Mouse (Mus musculus) kidney, postnatal 0 days (tissue): Measurements from ENCODE around the gene Foxb1. TPM values are rescaled to one million over a fixed set of nuclear protein-coding genes. Genes with fewer than 3 reads are reported as not detected.

Experiments
- ATAC-seq: fragments of 200-750 bp; cut with Nextera tagmentation; replicated peaks from 2 replicates; pipeline ENCODE4 v1.8.0; 2017; ENCODE audit warnings: low read depth, moderate number of reproducible peaks, moderate TSS enrichment, moderate library complexity; ENCODE audit not compliant: low FRiP score
- DNase-seq: peaks from one replicate; pipeline ENCODE4 v3.0.0-alpha.2; 2016; ENCODE audit warnings: low spot score
- H3K27ac ChIP-seq: fragments of 300-500 bp; sonication (generic); 2 replicates; pipeline ENCODE4 v1.5.1; 2014; ENCODE audit warnings: mild to moderate bottlenecking
- H3K27me3 ChIP-seq: fragments of 300-500 bp; sonication (generic); 2 replicates; pipeline ENCODE4 v1.6.1; 2014; ENCODE audit warnings: low read length, mixed read lengths; ENCODE audit not compliant: insufficient read depth
- H3K36me3 ChIP-seq: fragments of 300-500 bp; sonication (generic); 2 replicates; pipeline ENCODE4 v1.6.1; 2014; ENCODE audit warnings: low read length, mixed read lengths; ENCODE audit not compliant: insufficient read depth
- H3K4me1 ChIP-seq: fragments of 300-500 bp; sonication (generic); replicated peaks from 2 replicates; pipeline ENCODE4 v1.6.1; 2014; ENCODE audit warnings: antibody characterized with exemption, low read length, mixed read lengths; ENCODE audit not compliant: insufficient read depth
- H3K4me2 ChIP-seq: fragments of 300-500 bp; sonication (generic); 2 replicates; pipeline ENCODE4 v1.6.1; 2014; ENCODE audit warnings: mild to moderate bottlenecking, low read length, moderate library complexity, mixed read lengths
- H3K4me3 ChIP-seq: fragments of 300-500 bp; sonication (generic); replicated peaks from 2 replicates; pipeline ENCODE4 v1.5.1; 2014; ENCODE audit warnings: low read depth, low read length
- H3K9ac ChIP-seq: fragments of 300-500 bp; sonication (generic); 2 replicates; pipeline ENCODE4 v1.6.1; 2014; ENCODE audit warnings: low read depth, low read length
- H3K9me3 ChIP-seq: fragments of 300-500 bp; sonication (generic); replicated peaks from 2 replicates; pipeline ENCODE4 v1.6.1; 2016; ENCODE audit warnings: low read length, inconsistent platforms, mixed read lengths
- CTCF ChIP-seq: IDR thresholded peaks from 2 replicates; pipeline ENCODE4 v1.5.1; 2016; ENCODE audit warnings: antibody characterized with exemption, low read depth, mild to moderate bottlenecking, moderate library complexity
- WGBS: fragments of 180-500 bp; shearing (Covaris S2); extraction: QIAGEN DNeasy Blood & Tissue Kit; methylation state at CpG from one replicate; pipeline ENCODE4 v1.1.7; 2014; 5-methylcytosine and 5-hydroxymethylcytosine counted together
- polyA plus RNA-seq: library from polyadenylated mRNA; unstranded; fragments of >200 nt; fragmentation: Nextera tagmentation; extraction: Ambion mirVana; gene quantifications from 2 replicates; pipeline ENCODE4 v1.2.1, GENCODE M21; 2015

Gene Foxb1
- polyA plus RNA-seq: not detected in 2 replicates

DNA sequence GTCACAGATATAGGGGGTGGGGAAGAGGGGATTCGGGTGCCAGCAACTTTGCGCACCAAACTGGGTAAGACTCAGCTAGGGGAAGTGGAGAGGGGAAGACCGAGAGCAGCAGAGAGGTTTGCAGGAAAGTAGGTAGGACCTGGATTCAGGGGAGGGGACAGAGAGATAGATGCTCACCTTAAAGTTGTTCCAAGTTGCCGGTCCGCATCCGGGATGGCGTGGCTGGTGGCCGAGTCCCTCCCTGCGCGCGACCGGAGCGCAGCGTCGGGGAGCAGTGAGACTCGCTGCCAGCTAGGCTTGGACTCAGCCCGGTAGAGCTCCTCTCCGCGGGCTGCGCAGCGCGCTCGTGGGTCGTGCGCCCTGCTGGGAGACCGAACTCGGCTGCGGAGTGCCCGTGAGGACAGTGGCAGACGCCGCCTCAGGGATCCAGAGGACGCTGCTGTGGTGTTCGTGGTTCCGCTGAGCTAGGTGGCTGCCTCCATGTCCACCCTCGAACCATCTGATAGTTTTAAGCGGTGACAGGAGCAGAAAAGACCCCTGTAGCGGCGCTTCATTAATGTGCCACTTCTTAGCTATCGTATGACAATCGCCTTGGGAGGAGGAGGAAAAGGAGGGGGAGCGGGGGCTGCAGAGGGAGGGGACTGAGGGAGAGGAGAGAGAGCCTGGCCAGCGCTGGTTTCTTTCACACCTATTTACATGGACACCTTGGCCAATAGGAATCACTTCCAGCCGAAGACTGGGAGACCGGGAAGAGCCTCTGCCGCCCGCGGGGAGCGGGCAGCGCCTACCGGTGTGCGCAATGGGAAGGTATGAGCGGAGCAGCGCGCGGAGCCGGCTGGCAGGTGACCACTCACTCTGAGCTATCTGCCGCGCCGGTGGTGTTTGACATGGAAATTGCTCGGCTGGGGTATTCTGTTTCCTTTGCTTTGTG lies at the start of gene Foxb1:
Gene Foxb1 (minus strand): TSS at position 570 of the 931 bp plus-strand sequence.
- TF ChIP-seq CTCF: no peak
- DNase-seq: no peak
- Histone ChIP-seq H3K9me3 (no peaks in the 10 kb centered on the region), H3K27ac (no peak within 1 kb of the TSS), H3K4me2 (no peak within 1 kb of the TSS), H3K27me3 (peaks cover 99% of the 10 kb centered on the region), H3K4me1 (peaks cover 5% of the 10 kb centered on the region; the same call in 1 of the 2 replicates), H3K36me3 (no peaks in the 10 kb centered on the region), H3K9ac (no peak within 1 kb of the TSS), H3K4me3 (0 out of 2 replicates have a peak within 1 kb of the TSS, but pooled peaks have one; percentile 4)
- WGBS: under 1% methylated on average over 60 of the region's 60 CpGs
- no peak for ATAC-seq

DNA sequence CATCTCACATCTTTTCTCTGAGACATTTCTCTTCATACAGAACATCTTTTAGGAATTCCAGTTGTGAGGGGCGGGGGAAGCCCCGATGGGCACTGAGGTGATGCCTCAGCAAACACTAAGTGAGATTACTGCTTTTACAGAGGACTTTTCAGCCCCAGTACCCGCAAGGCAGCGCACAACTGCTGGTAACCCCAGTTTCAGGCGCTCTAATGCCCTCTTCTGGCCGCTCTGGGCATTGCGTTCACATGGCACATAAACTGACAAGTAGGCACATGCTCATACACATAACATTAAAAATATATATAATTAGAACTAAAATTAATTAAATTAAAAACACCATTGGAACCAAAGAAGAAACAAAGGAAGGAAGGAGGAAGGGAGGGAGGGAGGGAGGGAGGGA lies 29.8 kb upstream of the Foxb1 start:
- peak; percentile 51; the same call in 1 of the 2 replicates for TF ChIP-seq CTCF
- H3K9me3 ChIP-seq: no peaks in the 10 kb centered on the region
- H3K4me2 ChIP-seq: no peak overlapping the region
- H3K4me1 ChIP-seq: no peaks in the 10 kb centered on the region
- H3K27me3 ChIP-seq: peaks cover 2% of the 10 kb centered on the region; the same call in 1 of the 2 replicates
- ATAC-seq: no peak
- H3K4me3 ChIP-seq: no peak overlapping the region
- no peak overlapping the region for H3K27ac ChIP-seq
- no peaks in the 10 kb centered on the region for H3K36me3 ChIP-seq
- H3K9ac ChIP-seq: no peak overlapping the region
- no peak for DNase-seq
- WGBS: 68% methylated on average over 7 of the region's 7 CpGs

GRCm38 (mm10) chr9:69779996-69780395 lies 19.3 kb upstream of the Foxb1 start:
- ATAC-seq (no peak), DNase-seq (no peak)
- WGBS: 82% methylated on average over 2 of the region's 2 CpGs
- H3K36me3 ChIP-seq: no peaks in the 10 kb centered on the region
- no peak overlapping the region for H3K9ac ChIP-seq
- H3K27ac ChIP-seq: no peak overlapping the region
- H3K4me1 ChIP-seq: no peaks in the 10 kb centered on the region
- H3K4me3 ChIP-seq: no peak overlapping the region
- H3K9me3 ChIP-seq: no peaks in the 10 kb centered on the region
- no peak overlapping the region for H3K4me2 ChIP-seq
- no peak for TF ChIP-seq CTCF
- 0 out of 2 replicates have a peak, but pooled peaks cover 4% of the 10 kb centered on the region for H3K27me3 ChIP-seq

DNA sequence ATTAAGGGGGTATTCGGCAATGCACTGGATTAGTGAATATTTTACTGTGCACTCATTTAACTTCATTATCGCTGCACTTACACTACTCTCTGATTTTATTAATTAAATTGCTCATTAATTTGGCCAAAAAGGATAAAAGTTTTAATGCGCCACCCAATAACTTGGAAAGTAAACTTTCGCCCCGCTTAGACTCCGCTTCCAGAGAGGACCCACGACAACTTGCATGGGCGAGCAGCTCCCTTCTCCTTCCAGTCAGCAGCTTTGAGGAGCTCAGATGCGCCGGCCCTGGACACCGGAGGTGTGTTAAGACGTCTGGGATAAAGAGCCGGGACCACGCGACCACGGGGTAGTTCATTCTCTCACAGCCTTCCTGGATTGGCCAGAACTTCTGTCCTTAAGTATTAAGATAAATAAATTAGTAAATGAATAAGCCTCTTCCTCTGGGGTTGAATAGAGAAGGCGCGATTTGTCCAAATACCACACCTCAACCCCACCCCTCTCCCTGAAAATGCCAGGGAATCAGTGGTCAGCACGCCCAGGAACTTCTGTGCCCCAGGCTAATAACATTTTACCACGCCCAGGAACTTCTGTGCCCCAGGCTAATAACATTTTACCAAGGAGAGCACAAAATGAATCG lies 9.3 kb upstream of the Foxb1 start:
- Histone ChIP-seq H3K9me3 (no peaks in the 10 kb centered on the region), H3K36me3 (no peaks in the 10 kb centered on the region), H3K4me2 (no peak overlapping the region), H3K27me3 (peaks cover 93% of the 10 kb centered on the region), H3K4me1 (no peaks in the 10 kb centered on the region), H3K27ac (no peak overlapping the region), H3K4me3 (no peak overlapping the region), H3K9ac (no peak overlapping the region)
- DNase-seq (no peak), ATAC-seq (no peak)
- TF ChIP-seq CTCF: no peak
- 5% methylated on average over 21 of the region's 21 CpGs for WGBS

DNA sequence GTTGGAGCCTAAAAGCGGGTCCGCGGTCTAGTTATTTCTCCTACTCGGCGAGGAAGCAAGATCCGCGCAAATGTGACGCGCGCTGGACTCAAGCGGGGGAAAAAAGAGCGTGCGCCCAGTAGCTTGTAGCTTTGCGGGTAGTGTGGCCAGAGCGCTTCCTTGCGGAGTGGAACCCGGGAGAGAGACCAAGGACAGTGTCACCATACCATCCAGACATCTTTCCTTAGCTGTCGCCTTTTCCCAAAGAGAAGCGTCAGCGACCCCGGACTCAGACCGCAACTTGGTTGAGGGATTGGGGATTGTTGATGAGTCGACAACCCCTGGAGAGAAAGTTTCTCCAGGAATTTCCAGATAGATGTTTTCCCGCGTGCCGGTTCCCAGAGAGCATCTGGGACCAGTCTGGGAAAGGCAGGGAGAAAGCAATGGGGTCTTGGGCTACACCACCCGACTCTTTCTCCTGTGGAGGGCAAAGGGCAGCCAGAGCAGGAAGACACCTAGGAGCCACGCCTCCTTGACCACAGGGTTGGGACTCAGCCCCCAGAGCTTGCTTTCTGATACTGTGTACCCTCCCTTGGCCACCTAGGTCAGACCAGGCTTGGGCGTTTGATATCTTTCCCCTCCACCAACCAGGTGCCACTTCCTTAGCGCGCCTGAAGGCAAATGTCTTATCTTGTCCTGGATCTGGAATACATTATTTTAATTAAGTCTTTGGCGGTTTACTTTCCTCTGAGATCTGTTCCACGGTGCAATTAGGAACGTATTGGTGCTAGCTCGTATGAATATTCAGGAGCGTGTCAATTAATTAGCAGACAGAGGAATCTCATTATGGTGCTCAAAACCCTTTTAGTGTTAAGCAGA lies 8.6 kb upstream of the Foxb1 start:
- H3K27me3 ChIP-seq: peaks cover 97% of the 10 kb centered on the region
- H3K9ac ChIP-seq: no peak overlapping the region
- TF ChIP-seq CTCF: no peak
- ATAC-seq (no peak), DNase-seq (no peak)
- H3K36me3 ChIP-seq: no peaks in the 10 kb centered on the region
- no peak overlapping the region for H3K4me3 ChIP-seq
- no peaks in the 10 kb centered on the region for H3K9me3 ChIP-seq
- 2% methylated on average over 36 of the region's 36 CpGs for WGBS
- no peak overlapping the region for H3K27ac ChIP-seq
- H3K4me1 ChIP-seq: no peaks in the 10 kb centered on the region; the same call in 1 of the 2 replicates
- no peak overlapping the region for H3K4me2 ChIP-seq
